Mouse (Mus musculus) bone marrow, adult 2 months (tissue): ENCODE measurements around the gene Krtap28-10.

Experiments used
- CTCF ChIP-seq: fragments of 200-500 bp; IDR thresholded peaks from 2 replicates; pipeline ENCODE4 v1.5.1; 2011; ENCODE audit warnings: low read length, control low read depth; ENCODE audit not compliant: control insufficient read depth, insufficient read depth
- POLR2A ChIP-seq: fragments of 200-500 bp; IDR thresholded peaks from 2 replicates; pipeline ENCODE4 v1.6.1; 2011; ENCODE audit warnings: low read depth, mild to moderate bottlenecking, control low read depth, low read length, borderline replicate concordance; ENCODE audit not compliant: control insufficient read depth

DNA sequence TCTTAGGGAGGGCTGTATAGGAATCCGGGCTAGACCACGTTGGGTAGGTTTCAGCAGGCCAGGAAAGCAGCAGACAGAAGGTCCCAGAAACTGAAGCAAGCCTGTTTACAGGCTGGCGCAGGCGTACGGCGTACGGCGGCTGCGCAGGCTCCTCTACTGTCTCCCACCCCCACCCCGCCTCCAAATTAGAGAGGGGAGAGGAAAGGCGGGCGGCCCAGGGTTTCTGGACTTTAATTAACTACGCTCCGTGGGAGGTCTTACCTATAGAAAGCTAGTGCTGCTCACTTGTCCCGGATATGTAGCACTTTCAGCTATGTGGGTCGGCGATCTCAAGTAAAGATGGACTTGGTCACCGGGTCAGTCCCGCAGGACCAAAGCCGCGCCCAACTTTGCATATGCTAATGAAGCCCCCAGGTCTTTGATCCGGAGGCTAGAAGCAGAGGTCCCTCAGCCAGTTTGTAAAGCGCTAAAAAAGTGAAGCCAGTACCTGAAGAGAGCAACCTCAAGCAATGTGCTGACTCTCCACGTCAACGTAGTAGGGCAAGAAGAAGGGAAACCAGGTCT lies 4.1 kb downstream of the Krtap28-10 start, which contains the start of gene Slc19a3:
- TF ChIP-seq CTCF (no peak), POLR2A (no peak)
